Mouse (Mus musculus): ENCODE results near the gene Maml2.

GRCm38 (mm10) chr9:13300041-13300441 is 2.3 kb downstream of the Maml2 start:
- TF ChIP-seq MYOG (IDR thresholded peaks at IDR 0.05; ENCODE audit: control insufficient read depth in 1 of 3, insufficient read depth in 1 of 3, insufficient read length in 2 of 3, low read depth in 2 of 3) (no peak), POLR2A (IDR thresholded peaks at IDR 0.05; ENCODE audit: insufficient read length, low read depth) (no peak), CEBPB (IDR thresholded peaks at IDR 0.05; ENCODE audit: insufficient read depth, poor library complexity, severe bottlenecking) (no peak), POLR2AphosphoS2 (IDR thresholded peaks at IDR 0.05; ENCODE audit: insufficient read length, low read depth) (no peak), TCF3 (IDR thresholded peaks at IDR 0.05; ENCODE audit: insufficient read length, low read depth) (no peak), MYOD1 (IDR thresholded peaks at IDR 0.05; ENCODE audit: control insufficient read depth in 1 of 3, insufficient read length in 2 of 3, low read depth in 2 of 3) (no peak), REST (IDR thresholded peaks at IDR 0.05; ENCODE audit: insufficient read depth, insufficient read length) (no peak), SRF (IDR thresholded peaks at IDR 0.05; ENCODE audit: control insufficient read depth, insufficient read length, low read depth) (no peak), E2F4 (IDR thresholded peaks at IDR 0.05; ENCODE audit: insufficient read depth) (no peak), MAX (IDR thresholded peaks at IDR 0.05; ENCODE audit: low read depth) (no peak)
